Mouse (Mus musculus): ENCODE measurements around the gene Acsm4. TPM values are rescaled to one million over a fixed set of nuclear protein-coding genes. Genes with fewer than 3 reads are reported as not detected.

The Acsm4 gene
- polyA plus RNA-seq, 1 experiment from 2014 or later, result not detected

DNA sequence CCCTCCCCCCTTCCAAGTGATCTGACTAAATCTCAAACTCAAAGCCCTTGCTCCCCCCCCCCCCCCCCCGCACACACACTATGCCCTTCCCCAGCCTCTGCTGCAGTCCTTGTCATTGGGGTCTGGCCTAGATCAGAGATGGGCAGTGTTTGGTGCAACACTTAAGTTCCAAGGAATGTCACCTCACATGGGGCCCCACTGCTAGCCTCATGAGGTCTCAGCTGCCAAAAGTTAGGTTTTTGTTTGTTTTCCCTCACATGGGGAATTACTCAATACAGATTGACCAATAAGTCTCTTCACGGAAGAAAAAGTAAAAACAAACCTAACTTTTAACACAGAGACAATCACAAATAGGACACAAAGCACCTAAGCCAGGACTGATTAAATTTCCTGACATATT, 58.9 kb downstream of the Acsm4 start:
- 66% methylated on average over 2 of the region's 2 CpGs for WGBS
- H3K36me3 ChIP-seq (ENCODE audit: control insufficient read depth, insufficient read depth, low read length), result no peaks in the 10 kb centered on the region
- H3K27ac ChIP-seq (ENCODE audit: low read length), result no peak overlapping the region
- no peak overlapping the region for H3K9ac ChIP-seq (ENCODE audit: low read length)
- H3K9me3 ChIP-seq (ENCODE audit: control insufficient read depth, low read length), result no peaks in the 10 kb centered on the region
- no peaks in the 10 kb centered on the region for H3K27me3 ChIP-seq (ENCODE audit: control insufficient read depth, insufficient read depth, low read depth, low read length)
- H3K4me2 ChIP-seq (ENCODE audit: low read depth, low read length), result no peak overlapping the region
- no peak overlapping the region for H3K4me3 ChIP-seq (ENCODE audit: low read length)
- no peak for ATAC-seq (ENCODE audit: low read depth)
- no peaks in the 10 kb centered on the region for H3K4me1 ChIP-seq (replicated peaks; ENCODE audit: control insufficient read depth, insufficient read depth, low read length)

DNA sequence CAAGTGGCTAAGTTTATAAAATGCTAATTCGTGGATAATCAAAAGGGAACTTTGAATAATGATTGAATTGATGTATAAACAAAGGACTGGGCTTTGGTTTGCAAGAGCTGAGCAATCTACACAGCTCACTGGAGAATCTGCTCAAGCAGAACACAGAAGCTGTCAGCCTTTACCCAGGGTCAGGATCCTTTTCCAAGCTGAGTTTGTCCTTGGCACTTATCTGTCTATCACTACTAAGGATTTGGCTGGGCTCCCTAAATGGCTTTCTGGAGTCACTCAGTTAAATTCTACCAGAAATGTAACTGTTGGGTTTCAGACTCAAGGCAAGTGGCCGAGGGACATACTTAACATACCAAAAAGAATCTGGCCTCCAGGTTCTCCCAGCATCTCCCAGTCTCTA, 60.1 kb downstream of the Acsm4 start:
- ATAC-seq (ENCODE audit: low read depth), result no peak

DNA sequence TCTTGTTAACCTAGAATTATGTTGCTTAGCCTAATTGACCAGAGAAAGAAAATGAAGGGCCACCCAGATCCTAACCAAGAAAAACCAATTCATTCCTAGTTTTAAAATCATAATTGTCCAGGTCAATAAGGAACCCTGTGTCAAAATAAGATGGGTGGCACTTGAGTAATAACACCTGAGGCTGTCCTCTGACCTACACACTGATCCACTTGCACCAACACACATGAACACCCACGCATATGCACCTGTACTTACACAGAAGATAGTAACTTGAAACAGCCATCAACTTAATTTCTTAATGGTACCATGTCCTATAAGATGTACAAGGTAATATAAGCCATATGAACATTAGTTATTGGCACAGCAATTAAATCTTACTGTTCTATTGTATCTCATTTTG, 63.9 kb downstream of the Acsm4 start:
- Histone ChIP-seq H3K9me3 (ENCODE audit: control insufficient read depth, low read length) (no peaks in the 10 kb centered on the region), H3K27ac (ENCODE audit: low read length) (no peak overlapping the region), H3K9ac (ENCODE audit: low read length) (no peak overlapping the region), H3K4me2 (ENCODE audit: low read depth, low read length) (no peak overlapping the region), H3K27me3 (ENCODE audit: control insufficient read depth, insufficient read depth, low read depth, low read length) (no peaks in the 10 kb centered on the region), H3K4me1 (replicated peaks; ENCODE audit: control insufficient read depth, insufficient read depth, low read length) (no peaks in the 10 kb centered on the region), H3K4me3 (ENCODE audit: low read length) (no peak overlapping the region), H3K36me3 (ENCODE audit: control insufficient read depth, insufficient read depth, low read length) (no peaks in the 10 kb centered on the region)
- 86% methylated on average over 1 of the region's 1 CpGs for WGBS
- ATAC-seq (ENCODE audit: low read depth), result no peak

More for the DNA sequence above, 60.1 kb downstream of the Acsm4 start:
- Histone ChIP-seq H3K27ac (ENCODE audit: low read length) (no peak overlapping the region), H3K4me3 (ENCODE audit: low read length) (no peak overlapping the region), H3K9ac (ENCODE audit: low read length) (no peak overlapping the region), H3K36me3 (ENCODE audit: control insufficient read depth, insufficient read depth, low read length) (no peaks in the 10 kb centered on the region), H3K9me3 (ENCODE audit: control insufficient read depth, low read length) (no peaks in the 10 kb centered on the region), H3K4me1 (replicated peaks; ENCODE audit: control insufficient read depth, insufficient read depth, low read length) (no peaks in the 10 kb centered on the region), H3K27me3 (ENCODE audit: control insufficient read depth, insufficient read depth, low read depth, low read length) (no peaks in the 10 kb centered on the region), H3K4me2 (ENCODE audit: low read depth, low read length) (no peak overlapping the region)
- WGBS, result 47% methylated on average over 2 of the region's 2 CpGs

DNA sequence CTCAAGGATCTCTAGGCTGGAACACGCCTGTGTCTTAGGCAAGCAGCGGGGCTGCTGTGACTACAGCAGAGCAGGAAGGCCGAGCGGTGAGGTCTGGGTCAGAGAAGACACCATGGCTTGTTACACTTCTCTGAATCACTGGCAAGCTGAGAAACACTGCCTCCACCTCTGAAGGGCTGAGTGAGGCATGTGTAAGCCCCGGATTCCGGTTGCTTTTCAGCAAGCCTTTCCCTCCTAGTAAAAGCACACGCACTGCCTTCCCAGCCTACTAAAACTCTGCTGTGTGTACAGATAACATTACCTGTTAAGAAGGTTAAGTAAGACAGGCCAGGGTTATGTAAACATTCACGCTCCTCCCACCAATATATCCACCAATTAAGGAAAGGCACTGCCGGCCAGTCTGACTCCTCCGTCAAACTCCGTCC, 70.7 kb downstream of the Acsm4 start, which contains the start of gene Acsm3:
Gene Acsm3, plus strand, starts transcription at position 397 of the 425 bp plus-strand sequence.
- Histone ChIP-seq H3K4me3 (ENCODE audit: low read length) (no peak within 1 kb of the TSS), H3K36me3 (ENCODE audit: control insufficient read depth, insufficient read depth, low read length) (no peaks in the 10 kb centered on the region), H3K9ac (ENCODE audit: low read length) (no peak within 1 kb of the TSS), H3K4me1 (replicated peaks; ENCODE audit: control insufficient read depth, insufficient read depth, low read length) (no peaks in the 10 kb centered on the region), H3K27ac (ENCODE audit: low read length) (no peak within 1 kb of the TSS), H3K9me3 (ENCODE audit: control insufficient read depth, low read length) (no peaks in the 10 kb centered on the region), H3K27me3 (ENCODE audit: control insufficient read depth, insufficient read depth, low read depth, low read length) (no peaks in the 10 kb centered on the region), H3K4me2 (ENCODE audit: low read depth, low read length) (no peak within 1 kb of the TSS)
- no peak for ATAC-seq (ENCODE audit: low read depth)
- WGBS, result 35% methylated on average over 11 of the region's 11 CpGs

DNA sequence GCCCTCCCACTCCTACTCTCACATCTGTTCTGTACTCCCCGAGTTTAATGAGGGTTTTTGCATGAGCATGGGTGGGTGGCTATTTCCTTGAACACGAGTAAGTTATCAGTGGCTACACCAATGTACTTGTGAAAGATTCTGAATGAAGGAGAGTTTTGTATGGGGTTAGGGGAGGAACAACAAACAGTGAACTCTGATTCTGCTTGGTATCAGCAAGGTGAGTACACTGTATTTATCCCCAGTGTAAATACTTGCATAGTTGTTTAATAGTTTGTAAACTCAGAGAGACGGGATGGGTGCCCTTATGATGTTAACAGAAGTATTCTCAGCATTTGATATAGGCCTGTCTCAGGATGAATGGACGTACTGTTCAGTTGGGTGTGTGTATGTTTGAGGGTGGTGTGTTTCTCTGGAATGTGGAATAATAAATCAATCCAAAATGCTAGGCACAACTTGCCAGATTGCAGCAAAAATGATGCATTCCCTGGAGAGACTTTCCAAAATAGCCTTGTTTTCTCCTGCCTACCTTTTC, 72.4 kb downstream of the Acsm4 start:
- WGBS, result 30% methylated on average over 4 of the region's 4 CpGs
- no peak overlapping the region for H3K27ac ChIP-seq (ENCODE audit: low read length)
- no peak overlapping the region for H3K9ac ChIP-seq (ENCODE audit: low read length)
- no peaks in the 10 kb centered on the region for H3K36me3 ChIP-seq (ENCODE audit: control insufficient read depth, insufficient read depth, low read length)
- H3K27me3 ChIP-seq (ENCODE audit: control insufficient read depth, insufficient read depth, low read depth, low read length), result no peaks in the 10 kb centered on the region
- H3K4me1 ChIP-seq (replicated peaks; ENCODE audit: control insufficient read depth, insufficient read depth, low read length), result no peaks in the 10 kb centered on the region
- no peak overlapping the region for H3K4me3 ChIP-seq (ENCODE audit: low read length)
- no peak overlapping the region for H3K4me2 ChIP-seq (ENCODE audit: low read depth, low read length)
- ATAC-seq (ENCODE audit: low read depth), result no peak
- H3K9me3 ChIP-seq (ENCODE audit: control insufficient read depth, low read length), result no peaks in the 10 kb centered on the region

Other genes starting within 250 kb of the Acsm4 start
- 0.08 TPM in 1 of 2 replicates, not detected in the other for gene Gp2, start 230.7 kb upstream of the Acsm4 start, polyA plus RNA-seq (2015; fragmentation: Nextera tagmentation; extraction: Ambion mirVana)
- gene Umod, start 210.7 kb upstream of the Acsm4 start, polyA plus RNA-seq (2015; fragmentation: Nextera tagmentation; extraction: Ambion mirVana), result not detected in 2 replicates
- gene Acsm5, start 170.6 kb upstream of the Acsm4 start, polyA plus RNA-seq (2015; fragmentation: Nextera tagmentation; extraction: Ambion mirVana), result not detected in 2 replicates
- not detected in 2 replicates for gene Pdilt, start 166.5 kb upstream of the Acsm4 start, polyA plus RNA-seq (2015; fragmentation: Nextera tagmentation; extraction: Ambion mirVana)
- gene Acsm2, start 135.7 kb upstream of the Acsm4 start, polyA plus RNA-seq (2015; fragmentation: Nextera tagmentation; extraction: Ambion mirVana), result not detected in 2 replicates
- gene Acsm1, start 83.0 kb upstream of the Acsm4 start, polyA plus RNA-seq (2015; fragmentation: Nextera tagmentation; extraction: Ambion mirVana), result 4.1 and 4.3 TPM in 2 replicates
- gene Thumpd1, start 30.8 kb downstream of the Acsm4 start, polyA plus RNA-seq (2015; fragmentation: Nextera tagmentation; extraction: Ambion mirVana), result 60.3 and 60.6 TPM in 2 replicates
- 0.21 and 0.43 TPM in 2 replicates for gene Acsm3, start 70.9 kb downstream of the Acsm4 start, polyA plus RNA-seq (2015; fragmentation: Nextera tagmentation; extraction: Ambion mirVana)
- 26.2 and 29.1 TPM in 2 replicates for gene Rexo5, start 104.0 kb downstream of the Acsm4 start, polyA plus RNA-seq (2015; fragmentation: Nextera tagmentation; extraction: Ambion mirVana)
- gene Eri2, start 104.0 kb downstream of the Acsm4 start, polyA plus RNA-seq (2015; fragmentation: Nextera tagmentation; extraction: Ambion mirVana), result 25.6 and 29.5 TPM in 2 replicates
- gene Lyrm1, start 205.8 kb downstream of the Acsm4 start, polyA plus RNA-seq (2015; fragmentation: Nextera tagmentation; extraction: Ambion mirVana), result 5.8 and 6.6 TPM in 2 replicates
- 9.7 and 10.0 TPM in 2 replicates for gene Dcun1d3, start 206.3 kb downstream of the Acsm4 start, polyA plus RNA-seq (2015; fragmentation: Nextera tagmentation; extraction: Ambion mirVana)